Mouse (Mus musculus) heart, embryonic 13.5 days (tissue): Measurements from ENCODE around the gene Trip6. TPM values are rescaled to one million over a fixed set of nuclear protein-coding genes. Genes with fewer than 3 reads are reported as not detected.

Experiments used
- ATAC-seq: fragments of 200-750 bp; cut with Nextera tagmentation; 2 replicates; pipeline ENCODE4 v1.8.0; 2017; ENCODE audit warnings: moderate TSS enrichment; ENCODE audit not compliant: insufficient number of reproducible peaks, low FRiP score, low TSS enrichment; ENCODE audit errors: extremely low read depth
- H3K27ac ChIP-seq: fragments of 300-500 bp; sonication (generic); replicated peaks from 2 replicates; pipeline ENCODE4 v1.5.1; 2015; ENCODE audit warnings: moderate library complexity, mild to moderate bottlenecking, inconsistent platforms
- H3K27me3 ChIP-seq: fragments of 300-500 bp; sonication (generic); replicated peaks from 2 replicates; pipeline ENCODE4 v1.6.1; 2015; ENCODE audit warnings: mild to moderate bottlenecking, inconsistent platforms
- H3K36me3 ChIP-seq: fragments of 300-500 bp; sonication (generic); 2 replicates; pipeline ENCODE4 v1.6.1; 2015; ENCODE audit warnings: mild to moderate bottlenecking, inconsistent platforms
- H3K4me1 ChIP-seq: fragments of 300-500 bp; sonication (generic); 2 replicates; pipeline ENCODE4 v1.6.1; 2015; ENCODE audit warnings: inconsistent platforms
- H3K4me2 ChIP-seq: fragments of 300-500 bp; sonication (generic); 2 replicates; pipeline ENCODE4 v1.6.1; 2015; ENCODE audit warnings: inconsistent platforms, mild to moderate bottlenecking, moderate library complexity
- H3K4me3 ChIP-seq: fragments of 300-500 bp; sonication (generic); 2 replicates; pipeline ENCODE4 v1.5.1; 2015; ENCODE audit warnings: moderate library complexity, mild to moderate bottlenecking, inconsistent platforms
- H3K9ac ChIP-seq: fragments of 300-500 bp; sonication (generic); 2 replicates; pipeline ENCODE4 v1.6.1; 2015; ENCODE audit warnings: inconsistent platforms, mild to moderate bottlenecking, moderate library complexity
- H3K9me3 ChIP-seq: fragments of 300-500 bp; sonication (generic); 2 replicates; pipeline ENCODE4 v1.6.1; 2016; ENCODE audit warnings: inconsistent platforms
- WGBS: fragments of 180-500 bp; shearing (Covaris S2); methylation state at CpG from one replicate; pipeline ENCODE4 v1.1.7; 2015; ENCODE audit warnings: mixed read lengths; 5-methylcytosine and 5-hydroxymethylcytosine counted together
- polyA plus RNA-seq: library from polyadenylated mRNA; unstranded; fragments of >200 nt; fragmentation: Nextera tagmentation; extraction: Ambion mirVana; gene quantifications from 2 replicates; pipeline ENCODE4 v1.2.1, GENCODE M21; 2015

Gene Trip6
- 44.7 and 47.3 TPM in 2 replicates for polyA plus RNA-seq

GRCm38 (mm10) chr5:137314193-137315083 is at the start of gene Trip6:
Gene Trip6, minus strand, starts transcription at chr5:137314404.
- H3K4me2 ChIP-seq, result peak within 1 kb of the TSS; percentile 94
- peaks cover 40% of the 10 kb centered on the region for H3K4me1 ChIP-seq
- H3K4me3 ChIP-seq, result peak within 1 kb of the TSS; percentile 83
- H3K9me3 ChIP-seq, result no peaks in the 10 kb centered on the region
- WGBS, result 18% methylated on average over 30 of the region's 30 CpGs
- ATAC-seq, result peak; percentile 78
- peak within 1 kb of the TSS; percentile 97 for H3K9ac ChIP-seq
- peaks cover 51% of the 10 kb centered on the region for H3K36me3 ChIP-seq
- peak within 1 kb of the TSS; percentile 93 for H3K27ac ChIP-seq
- H3K27me3 ChIP-seq, result no peaks in the 10 kb centered on the region

GRCm38 (mm10) chr5:137358382-137358781 is 44.2 kb upstream of the Trip6 start:
- peaks cover 97% of the 10 kb centered on the region for H3K36me3 ChIP-seq
- no peak for ATAC-seq
- 31% methylated on average over 7 of the region's 7 CpGs for WGBS
- H3K9me3 ChIP-seq, result no peaks in the 10 kb centered on the region
- no peak overlapping the region for H3K27ac ChIP-seq
- H3K9ac ChIP-seq, result no peak overlapping the region
- H3K4me3 ChIP-seq, result no peak overlapping the region
- H3K27me3 ChIP-seq, result no peaks in the 10 kb centered on the region
- peaks cover 19% of the 10 kb centered on the region for H3K4me1 ChIP-seq
- H3K4me2 ChIP-seq, result no peak overlapping the region

GRCm38 (mm10) chr5:137354091-137354490 is 39.9 kb upstream of the Trip6 start:
- Histone ChIP-seq H3K36me3 (peaks cover 64% of the 10 kb centered on the region), H3K27me3 (no peaks in the 10 kb centered on the region), H3K9ac (0 out of 2 replicates have a peak overlapping the region, but pooled peaks have one; percentile 24), H3K9me3 (no peaks in the 10 kb centered on the region), H3K4me2 (peak overlapping the region; percentile 70), H3K27ac (no peak overlapping the region), H3K4me3 (peak overlapping the region; percentile 13), H3K4me1 (peaks cover 42% of the 10 kb centered on the region)
- ATAC-seq, result no peak
- 78% methylated on average over 17 of the region's 17 CpGs for WGBS

GRCm38 (mm10) chr5:137352011-137352975 is 38.1 kb upstream of the Trip6 start:
- Histone ChIP-seq H3K36me3 (peaks cover 46% of the 10 kb centered on the region), H3K4me2 (peak overlapping the region; percentile 70), H3K4me1 (peaks cover 52% of the 10 kb centered on the region), H3K9me3 (no peaks in the 10 kb centered on the region), H3K27ac (peak overlapping the region; percentile 98), H3K9ac (peak overlapping the region; percentile 94), H3K27me3 (no peaks in the 10 kb centered on the region), H3K4me3 (peak overlapping the region; percentile 76)
- no peak for ATAC-seq
- WGBS, result 16% methylated on average over 16 of the region's 16 CpGs

GRCm38 (mm10) chr5:137351394-137351793 is 37.2 kb upstream of the Trip6 start:
- peaks cover 60% of the 10 kb centered on the region for H3K4me1 ChIP-seq
- 10% methylated on average over 4 of the region's 4 CpGs for WGBS
- H3K36me3 ChIP-seq, result peaks cover 38% of the 10 kb centered on the region

GRCm38 (mm10) chr5:137351058-137351380 is 36.8 kb upstream of the Trip6 start:
- 2% methylated on average over 8 of the region's 8 CpGs for WGBS
- Histone ChIP-seq H3K4me3 (peak overlapping the region; percentile 76), H3K4me1 (peaks cover 64% of the 10 kb centered on the region), H3K9ac (peak overlapping the region; percentile 94), H3K4me2 (peak overlapping the region; percentile 70), H3K27ac (peak overlapping the region; percentile 98), H3K36me3 (peaks cover 34% of the 10 kb centered on the region), H3K9me3 (no peaks in the 10 kb centered on the region), H3K27me3 (no peaks in the 10 kb centered on the region)
- no peak for ATAC-seq

More at GRCm38 (mm10) chr5:137351394-137351793, 37.2 kb upstream of the Trip6 start:
- peak overlapping the region; percentile 70 for H3K4me2 ChIP-seq
- peak overlapping the region; percentile 76 for H3K4me3 ChIP-seq
- no peaks in the 10 kb centered on the region for H3K9me3 ChIP-seq
- peak overlapping the region; percentile 98 for H3K27ac ChIP-seq
- no peaks in the 10 kb centered on the region for H3K27me3 ChIP-seq
- ATAC-seq, result no peak
- H3K9ac ChIP-seq, result peak overlapping the region; percentile 94

GRCm38 (mm10) chr5:137350205-137351057 is 36.2 kb upstream of the Trip6 start:
- peaks cover 29% of the 10 kb centered on the region for H3K36me3 ChIP-seq
- peaks cover 70% of the 10 kb centered on the region for H3K4me1 ChIP-seq
- no peaks in the 10 kb centered on the region for H3K9me3 ChIP-seq
- peak overlapping the region; percentile 76 for H3K4me3 ChIP-seq
- ATAC-seq, result peak; percentile 18; the same call in 1 of the 2 replicates
- WGBS, result under 1% methylated on average over 54 of the region's 55 CpGs
- no peaks in the 10 kb centered on the region for H3K27me3 ChIP-seq
- H3K4me2 ChIP-seq, result peak overlapping the region; percentile 70
- H3K9ac ChIP-seq, result peak overlapping the region; percentile 94
- H3K27ac ChIP-seq, result peak overlapping the region; percentile 98

GRCm38 (mm10) chr5:137349384-137350204 is 35.4 kb upstream of the Trip6 start, which contains the start of gene Ephb4:
Gene Ephb4, plus strand, starts transcription at chr5:137350109.
- Histone ChIP-seq H3K9me3 (no peaks in the 10 kb centered on the region), H3K4me2 (peak within 1 kb of the TSS; percentile 70), H3K27me3 (no peaks in the 10 kb centered on the region), H3K9ac (peak within 1 kb of the TSS; percentile 94), H3K27ac (peak within 1 kb of the TSS; percentile 98), H3K4me1 (peaks cover 68% of the 10 kb centered on the region), H3K4me3 (peak within 1 kb of the TSS; percentile 76), H3K36me3 (peaks cover 20% of the 10 kb centered on the region)
- peak; percentile 90 for ATAC-seq
- WGBS, result 1% methylated on average over 30 of the region's 32 CpGs

- H3K27me3 ChIP-seq, result no peaks in the 10 kb centered on the region
- peak; percentile 21; the same call in 1 of the 2 replicates for ATAC-seq
- H3K9ac ChIP-seq, result peak overlapping the region; percentile 83
- peak overlapping the region; percentile 70 for H3K4me2 ChIP-seq
- H3K9me3 ChIP-seq, result no peaks in the 10 kb centered on the region; the same call in 1 of the 2 replicates
- H3K4me3 ChIP-seq, result peak overlapping the region; percentile 76
- H3K4me1 ChIP-seq, result peaks cover 60% of the 10 kb centered on the region
- peaks cover 12% of the 10 kb centered on the region for H3K36me3 ChIP-seq
- under 1% methylated on average over 33 of the region's 33 CpGs for WGBS
- H3K27ac ChIP-seq, result peak overlapping the region; percentile 98
Measured at GRCm38 (mm10) chr5:137348482-137349383, 34.5 kb upstream of the Trip6 start.
